Mouse (Mus musculus) cerebellum, adult 2 months (tissue): ENCODE results near the gene Tmtc1.

Source experiments
- CTCF ChIP-seq: fragments of 200-500 bp; IDR thresholded peaks from 2 replicates; pipeline ENCODE4 v1.5.1; 2011; ENCODE audit warnings: low read depth, mild to moderate bottlenecking, control low read depth, low read length, moderate library complexity, borderline replicate concordance; ENCODE audit not compliant: insufficient read depth
- POLR2A ChIP-seq: fragments of 200-500 bp; IDR thresholded peaks from 2 replicates; pipeline ENCODE4 v1.6.1; 2011; ENCODE audit warnings: low read length, control low read depth, borderline replicate concordance; ENCODE audit not compliant: insufficient read depth

GRCm38 (mm10) chr6:148367094-148367539, 77.1 kb downstream of the Tmtc1 start:
- TF ChIP-seq CTCF (no peak), POLR2A (no peak)
